Mouse (Mus musculus): ENCODE data around the gene Dgki. TPM values are rescaled to one million over a fixed set of nuclear protein-coding genes. Genes with fewer than 3 reads are reported as not detected.

Dgki gene
- polyA plus RNA-seq, 1 experiment from 2014 or later = 9.6 TPM

DNA sequence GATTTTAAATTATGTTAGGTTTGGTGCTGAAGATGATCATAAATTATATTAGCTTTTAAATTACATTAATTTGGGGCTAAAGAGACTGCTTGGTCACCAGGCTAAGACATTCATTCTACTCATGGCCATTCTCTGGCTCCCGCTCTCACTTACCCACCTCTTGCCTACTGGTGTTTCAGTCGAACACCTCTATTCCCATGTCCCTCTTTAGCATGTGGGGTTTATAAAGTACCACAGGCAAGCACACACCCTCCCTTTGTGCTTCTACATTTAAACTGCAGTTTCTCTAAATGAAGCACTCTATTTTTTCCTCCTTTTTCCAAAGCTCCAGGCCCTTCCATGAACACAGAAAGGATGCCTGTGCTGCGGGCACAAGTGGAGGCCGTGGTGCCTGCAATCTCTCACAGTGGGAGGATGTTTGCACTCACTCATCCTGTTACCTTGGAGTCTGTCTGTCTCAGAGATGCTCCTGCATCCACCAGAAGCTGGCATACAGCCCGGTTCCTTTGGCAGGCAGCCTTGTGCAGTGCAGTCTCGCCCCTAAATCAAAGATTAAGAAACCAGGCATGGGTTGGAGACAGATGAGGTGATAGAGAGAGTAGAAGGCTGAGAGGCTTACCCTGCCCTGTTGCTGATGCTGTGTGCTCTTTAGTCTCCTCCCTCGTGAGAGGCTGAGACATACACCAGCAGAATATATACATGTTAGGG is 449.4 kb downstream of the Dgki start:
- Histone ChIP-seq H3K36me3 (replicated peaks; ENCODE audit: control insufficient read depth, insufficient read depth) (peaks cover 10% of the 10 kb centered on the region; the same call in 1 of the 2 replicates), H3K27me3 (ENCODE audit: control insufficient read depth, insufficient read depth, low read length) (no peaks in the 10 kb centered on the region), H3K4me2 (replicated peaks) (no peak overlapping the region), H3K4me1 (replicated peaks; ENCODE audit: control insufficient read depth, insufficient read depth, low read length) (no peaks in the 10 kb centered on the region), H3K9ac (no peak overlapping the region), H3K4me3 (replicated peaks; ENCODE audit: low read length) (no peak overlapping the region), H3K27ac (peak overlapping the region; percentile 44), H3K9me3 (ENCODE audit: control insufficient read depth, low read length) (no peaks in the 10 kb centered on the region)
- DNase-seq (ENCODE audit: low spot score) = peak; percentile 76
- WGBS = 53% methylated on average over 7 of the region's 7 CpGs
- peak; percentile 93 for ATAC-seq (ENCODE audit: low FRiP score)

DNA sequence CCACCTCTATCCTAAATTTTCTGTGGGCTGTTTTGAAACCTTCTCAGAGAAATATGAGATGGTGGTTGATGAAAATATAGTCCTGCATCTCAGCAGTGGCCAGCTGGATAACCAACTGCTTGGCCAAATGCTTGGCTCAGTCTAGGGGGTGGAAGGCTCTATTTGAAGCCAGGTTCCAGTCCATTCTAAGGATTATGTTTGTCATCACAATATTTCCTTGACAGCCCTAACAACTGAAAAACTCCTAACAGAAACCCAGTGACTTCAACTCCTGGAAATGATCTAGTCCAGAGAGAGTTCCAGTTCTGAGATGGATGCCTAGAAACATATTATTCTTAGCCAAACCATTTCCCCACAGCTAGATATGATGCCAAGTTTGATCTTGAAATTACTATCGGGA is 454.7 kb downstream of the Dgki start:
- WGBS = 80% methylated on average over 1 of the region's 1 CpGs
- H3K4me2 ChIP-seq (replicated peaks) = no peak overlapping the region
- no peak for DNase-seq (ENCODE audit: low spot score)

GRCm38 (mm10) chr6:36844258-36844657 is 455.7 kb downstream of the Dgki start:
- peak; percentile 45 for DNase-seq (ENCODE audit: low spot score)
- 64% methylated on average over 6 of the region's 6 CpGs for WGBS
- no peak for ATAC-seq (ENCODE audit: low FRiP score)

More for the DNA sequence above, 454.7 kb downstream of the Dgki start:
- Histone ChIP-seq H3K36me3 (replicated peaks; ENCODE audit: control insufficient read depth, insufficient read depth) (peaks cover 10% of the 10 kb centered on the region; the same call in 1 of the 2 replicates), H3K9ac (no peak overlapping the region), H3K4me3 (replicated peaks; ENCODE audit: low read length) (no peak overlapping the region), H3K9me3 (ENCODE audit: control insufficient read depth, low read length) (no peaks in the 10 kb centered on the region), H3K27ac (no peak overlapping the region), H3K27me3 (ENCODE audit: control insufficient read depth, insufficient read depth, low read length) (no peaks in the 10 kb centered on the region), H3K4me1 (replicated peaks; ENCODE audit: control insufficient read depth, insufficient read depth, low read length) (peaks cover 3% of the 10 kb centered on the region; the same call in 1 of the 2 replicates)
- ATAC-seq (ENCODE audit: low FRiP score) = no peak

GRCm38 (mm10) chr6:36843031-36843488 is 456.9 kb downstream of the Dgki start:
- Histone ChIP-seq H3K9ac (no peak overlapping the region), H3K9me3 (ENCODE audit: control insufficient read depth, low read length) (no peaks in the 10 kb centered on the region), H3K4me1 (replicated peaks; ENCODE audit: control insufficient read depth, insufficient read depth, low read length) (peaks cover 3% of the 10 kb centered on the region; the same call in 1 of the 2 replicates), H3K4me3 (replicated peaks; ENCODE audit: low read length) (no peak overlapping the region), H3K36me3 (replicated peaks; ENCODE audit: control insufficient read depth, insufficient read depth) (peaks cover 10% of the 10 kb centered on the region; the same call in 1 of the 2 replicates), H3K4me2 (replicated peaks) (no peak overlapping the region), H3K27me3 (ENCODE audit: control insufficient read depth, insufficient read depth, low read length) (no peaks in the 10 kb centered on the region), H3K27ac (no peak overlapping the region)
- DNase-seq (ENCODE audit: low spot score) (no peak), ATAC-seq (ENCODE audit: low FRiP score) (no peak)
- WGBS = 73% methylated on average over 3 of the region's 3 CpGs

More at GRCm38 (mm10) chr6:36844258-36844657, 455.7 kb downstream of the Dgki start:
- no peak overlapping the region for H3K27ac ChIP-seq
- peaks cover 3% of the 10 kb centered on the region; the same call in 1 of the 2 replicates for H3K4me1 ChIP-seq (replicated peaks; ENCODE audit: control insufficient read depth, insufficient read depth, low read length)
- H3K27me3 ChIP-seq (ENCODE audit: control insufficient read depth, insufficient read depth, low read length) = no peaks in the 10 kb centered on the region
- no peaks in the 10 kb centered on the region for H3K9me3 ChIP-seq (ENCODE audit: control insufficient read depth, low read length)
- H3K9ac ChIP-seq = no peak overlapping the region
- H3K36me3 ChIP-seq (replicated peaks; ENCODE audit: control insufficient read depth, insufficient read depth) = peaks cover 10% of the 10 kb centered on the region; the same call in 1 of the 2 replicates
- H3K4me2 ChIP-seq (replicated peaks) = no peak overlapping the region
- no peak overlapping the region for H3K4me3 ChIP-seq (replicated peaks; ENCODE audit: low read length)

DNA sequence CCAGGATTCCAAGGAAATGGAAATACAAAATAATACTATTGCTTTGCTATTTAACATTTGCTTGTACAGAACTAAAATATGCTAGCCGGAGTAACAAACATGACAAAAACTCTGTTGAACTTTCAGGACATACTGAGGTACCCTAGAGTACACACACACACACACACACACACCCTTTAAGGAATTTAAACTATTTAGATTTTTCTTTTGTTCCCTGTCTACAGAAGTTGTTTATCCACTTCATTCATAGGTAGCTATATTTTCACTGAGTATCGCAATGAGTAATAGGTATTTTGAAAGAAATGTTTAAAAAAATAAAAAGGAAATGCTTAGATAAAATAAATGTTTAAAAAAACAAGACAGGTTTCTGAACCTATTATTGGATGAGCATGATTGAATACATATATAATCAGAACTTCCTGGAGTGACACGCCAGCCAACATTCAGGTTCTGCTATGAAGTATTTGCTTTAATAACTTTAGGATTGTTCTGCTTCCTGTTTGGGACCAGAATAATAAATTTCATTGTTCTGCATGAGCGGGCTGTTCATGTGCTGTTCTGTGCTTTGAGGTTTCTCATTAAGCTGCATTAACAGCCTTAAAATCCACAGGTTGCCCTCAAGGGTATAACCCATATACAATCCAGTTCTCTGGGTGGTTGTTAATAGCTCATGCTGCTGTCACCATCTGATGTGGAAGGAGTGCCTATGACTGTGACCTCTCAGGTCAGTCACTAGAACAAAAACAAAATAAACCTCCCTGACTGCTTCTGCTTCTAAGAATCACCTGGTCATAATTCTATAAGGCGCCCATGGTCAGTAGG is 457.7 kb downstream of the Dgki start:
- no peaks in the 10 kb centered on the region for H3K9me3 ChIP-seq (ENCODE audit: control insufficient read depth, low read length)
- no peak for DNase-seq (ENCODE audit: low spot score)
- H3K36me3 ChIP-seq (replicated peaks; ENCODE audit: control insufficient read depth, insufficient read depth) = peaks cover 7% of the 10 kb centered on the region; the same call in 1 of the 2 replicates
- WGBS = 79% methylated on average over 5 of the region's 5 CpGs
- H3K4me2 ChIP-seq (replicated peaks) = no peak overlapping the region
- H3K27ac ChIP-seq = no peak overlapping the region
- H3K4me3 ChIP-seq (replicated peaks; ENCODE audit: low read length) = no peak overlapping the region
- no peak overlapping the region for H3K9ac ChIP-seq
- peaks cover 3% of the 10 kb centered on the region; the same call in 1 of the 2 replicates for H3K4me1 ChIP-seq (replicated peaks; ENCODE audit: control insufficient read depth, insufficient read depth, low read length)
- ATAC-seq (ENCODE audit: low FRiP score) = no peak
- no peaks in the 10 kb centered on the region for H3K27me3 ChIP-seq (ENCODE audit: control insufficient read depth, insufficient read depth, low read length)

DNA sequence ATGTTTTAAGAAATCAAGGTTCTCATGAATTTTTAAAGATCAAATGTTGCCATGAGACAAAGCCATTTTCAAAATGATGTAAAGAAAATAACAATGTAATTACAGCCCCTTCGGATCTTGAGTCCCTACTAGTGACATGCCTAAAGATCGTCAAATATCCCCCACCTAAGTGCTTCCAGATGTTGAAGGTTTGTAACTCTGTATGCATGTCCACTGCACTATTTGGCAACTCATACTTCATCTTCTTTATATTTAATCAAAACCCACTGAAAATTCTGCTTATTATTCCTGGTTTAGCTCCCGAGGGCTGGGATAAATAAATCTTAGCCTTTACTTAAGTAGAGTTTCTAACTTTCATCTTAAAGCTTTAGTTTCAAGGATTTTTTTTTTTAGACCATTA is 458.3 kb downstream of the Dgki start:
- Histone ChIP-seq H3K9ac (no peak overlapping the region), H3K4me3 (replicated peaks; ENCODE audit: low read length) (no peak overlapping the region), H3K27me3 (ENCODE audit: control insufficient read depth, insufficient read depth, low read length) (no peaks in the 10 kb centered on the region), H3K36me3 (replicated peaks; ENCODE audit: control insufficient read depth, insufficient read depth) (peaks cover 1% of the 10 kb centered on the region; the same call in 1 of the 2 replicates), H3K9me3 (ENCODE audit: control insufficient read depth, low read length) (no peaks in the 10 kb centered on the region), H3K27ac (no peak overlapping the region), H3K4me2 (replicated peaks) (no peak overlapping the region), H3K4me1 (replicated peaks; ENCODE audit: control insufficient read depth, insufficient read depth, low read length) (peaks cover 3% of the 10 kb centered on the region; the same call in 1 of the 2 replicates)
- 74% methylated on average over 3 of the region's 3 CpGs for WGBS
- DNase-seq (ENCODE audit: low spot score) = no peak
- ATAC-seq (ENCODE audit: low FRiP score) = no peak

DNA sequence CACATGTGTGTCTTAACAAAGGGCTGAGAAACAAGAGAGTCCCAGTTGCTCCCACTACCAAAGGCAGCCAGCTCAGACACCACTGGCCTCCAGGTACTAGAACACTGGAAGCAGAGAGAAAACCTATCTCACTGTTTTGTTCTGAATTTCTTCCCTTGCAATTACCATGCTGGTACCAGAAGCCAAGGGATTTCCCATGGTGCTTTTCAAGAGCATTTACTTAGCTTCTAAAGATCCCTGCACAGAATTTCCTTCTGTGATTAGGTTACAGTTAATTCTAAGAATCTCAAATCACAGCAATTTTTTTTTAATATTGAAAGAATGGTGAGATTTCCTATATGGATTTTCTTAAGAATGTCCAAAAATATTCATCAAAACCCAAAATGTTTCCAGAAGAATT is 458.8 kb downstream of the Dgki start:
- Histone ChIP-seq H3K9ac (no peak overlapping the region), H3K4me1 (replicated peaks; ENCODE audit: control insufficient read depth, insufficient read depth, low read length) (peaks cover 3% of the 10 kb centered on the region; the same call in 1 of the 2 replicates), H3K27me3 (ENCODE audit: control insufficient read depth, insufficient read depth, low read length) (no peaks in the 10 kb centered on the region), H3K27ac (no peak overlapping the region), H3K36me3 (replicated peaks; ENCODE audit: control insufficient read depth, insufficient read depth) (no peaks in the 10 kb centered on the region), H3K9me3 (ENCODE audit: control insufficient read depth, low read length) (no peaks in the 10 kb centered on the region), H3K4me3 (replicated peaks; ENCODE audit: low read length) (no peak overlapping the region), H3K4me2 (replicated peaks) (no peak overlapping the region)
- DNase-seq (ENCODE audit: low spot score) (no peak), ATAC-seq (ENCODE audit: low FRiP score) (no peak)

GRCm38 (mm10) chr6:36838747-36839146 is 461.2 kb downstream of the Dgki start:
- Histone ChIP-seq H3K9me3 (ENCODE audit: control insufficient read depth, low read length) (no peaks in the 10 kb centered on the region), H3K4me3 (replicated peaks; ENCODE audit: low read length) (no peak overlapping the region), H3K27ac (no peak overlapping the region), H3K36me3 (replicated peaks; ENCODE audit: control insufficient read depth, insufficient read depth) (no peaks in the 10 kb centered on the region), H3K4me2 (replicated peaks) (no peak overlapping the region), H3K9ac (no peak overlapping the region), H3K27me3 (ENCODE audit: control insufficient read depth, insufficient read depth, low read length) (no peaks in the 10 kb centered on the region), H3K4me1 (replicated peaks; ENCODE audit: control insufficient read depth, insufficient read depth, low read length) (peaks cover 3% of the 10 kb centered on the region; the same call in 1 of the 2 replicates)
- ATAC-seq (ENCODE audit: low FRiP score) (no peak), DNase-seq (ENCODE audit: low spot score) (no peak)
- WGBS = 94% methylated on average over 1 of the region's 1 CpGs

DNA sequence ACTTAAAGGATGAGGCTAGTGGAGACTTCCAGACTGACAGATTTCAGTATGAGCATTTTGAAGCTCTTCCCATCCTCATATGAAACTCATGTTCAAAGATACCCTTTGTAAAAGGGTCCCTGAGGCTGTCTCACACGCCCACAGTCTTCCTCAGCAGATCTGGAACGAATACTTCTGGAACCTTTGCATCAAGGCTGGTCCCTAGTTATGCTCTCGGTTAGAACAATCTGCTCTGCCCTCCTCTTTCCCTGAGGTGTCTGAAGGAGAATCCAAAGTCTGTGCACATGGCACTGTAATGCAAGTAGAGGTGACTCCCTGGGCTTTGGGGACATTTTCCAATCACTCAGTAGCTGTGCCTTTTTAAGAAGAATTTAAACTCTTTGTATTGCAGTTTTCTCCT is 464.6 kb downstream of the Dgki start:
- H3K36me3 ChIP-seq (replicated peaks; ENCODE audit: control insufficient read depth, insufficient read depth) = no peaks in the 10 kb centered on the region
- no peak overlapping the region for H3K4me2 ChIP-seq (replicated peaks)
- H3K4me3 ChIP-seq (replicated peaks; ENCODE audit: low read length) = no peak overlapping the region
- WGBS = 76% methylated on average over 3 of the region's 3 CpGs
- H3K4me1 ChIP-seq (replicated peaks; ENCODE audit: control insufficient read depth, insufficient read depth, low read length) = no peaks in the 10 kb centered on the region
- ATAC-seq (ENCODE audit: low FRiP score) (no peak), DNase-seq (ENCODE audit: low spot score) (no peak)
- H3K9me3 ChIP-seq (ENCODE audit: control insufficient read depth, low read length) = no peaks in the 10 kb centered on the region
- no peak overlapping the region for H3K27ac ChIP-seq
- no peak overlapping the region for H3K9ac ChIP-seq
- no peaks in the 10 kb centered on the region for H3K27me3 ChIP-seq (ENCODE audit: control insufficient read depth, insufficient read depth, low read length)
